Mouse (Mus musculus): ENCODE results near the gene Cpt1c.

DNA sequence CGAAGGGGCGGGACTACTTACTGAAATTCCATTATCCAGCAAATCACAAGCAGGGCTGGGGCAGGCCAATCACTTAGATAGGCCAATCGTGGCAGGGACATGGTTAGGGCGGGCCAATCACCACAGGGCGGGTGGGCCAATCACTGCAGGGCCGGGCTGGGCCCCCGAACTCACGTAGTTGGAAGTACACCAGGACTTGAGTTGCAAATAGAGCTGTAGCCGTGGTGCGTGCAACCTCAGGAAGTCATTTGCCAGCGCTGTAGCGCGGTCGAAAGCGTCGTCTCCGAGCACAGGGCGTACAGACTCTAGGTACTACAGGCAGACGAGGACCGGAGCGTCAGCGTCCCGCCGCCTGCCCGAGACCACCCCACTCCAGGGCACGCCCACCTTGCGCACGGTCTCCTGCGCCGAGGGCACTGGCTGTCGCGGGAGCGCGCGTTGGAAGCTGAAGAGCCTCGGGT, 4.4 kb downstream of the Cpt1c start:
- TF ChIP-seq CTCF (IDR thresholded peaks at IDR 0.05; ENCODE audit: borderline replicate concordance, extremely low read depth, insufficient read depth, insufficient read length) (no peak), POLR2A (IDR thresholded peaks at IDR 0.05; ENCODE audit: borderline replicate concordance, extremely low read depth, insufficient read depth, insufficient read length, poor library complexity, severe bottlenecking) (no peak)
